Mouse (Mus musculus) liver, postnatal 0 days (tissue): ENCODE results near the gene Nop10. TPM values are rescaled to one million over a fixed set of nuclear protein-coding genes. Genes with fewer than 3 reads are reported as not detected.
A peak's percentile ranks its signal among the peaks of the same experiment; 100 is the strongest.

Experiments used
- ATAC-seq: fragments of 200-750 bp; cut with Nextera tagmentation; 2 replicates; pipeline ENCODE4 v1.8.0; 2017; ENCODE audit warnings: mild to moderate bottlenecking, moderate library complexity
- DNase-seq: peaks from one replicate; pipeline ENCODE4 v3.0.0-alpha.2; 2016
- H3K27ac ChIP-seq: fragments of 300-500 bp; sonication (generic); 2 replicates; pipeline ENCODE4 v1.5.1; 2014; ENCODE audit warnings: antibody characterized with exemption, moderate library complexity, mild to moderate bottlenecking, low read depth
- H3K27me3 ChIP-seq: fragments of 300-500 bp; sonication (generic); 2 replicates; pipeline ENCODE4 v1.6.1; 2014; ENCODE audit warnings: low read length, control low read depth, mixed read lengths; ENCODE audit not compliant: insufficient read depth
- H3K36me3 ChIP-seq: fragments of 300-500 bp; sonication (generic); replicated peaks from 2 replicates; pipeline ENCODE4 v1.6.1; 2014; ENCODE audit warnings: mild to moderate bottlenecking, control low read depth, low read length, moderate library complexity, mixed read lengths; ENCODE audit not compliant: insufficient read depth
- H3K4me1 ChIP-seq: fragments of 300-500 bp; sonication (generic); 2 replicates; pipeline ENCODE4 v1.6.1; 2014; ENCODE audit warnings: antibody characterized with exemption, mild to moderate bottlenecking, control low read depth; ENCODE audit not compliant: insufficient read depth
- H3K4me2 ChIP-seq: fragments of 300-500 bp; sonication (generic); 2 replicates; pipeline ENCODE4 v1.6.1; 2014; ENCODE audit warnings: low read depth, mild to moderate bottlenecking, low read length, moderate library complexity, mixed read lengths
- H3K4me3 ChIP-seq: fragments of 300-500 bp; sonication (generic); 2 replicates; pipeline ENCODE4 v1.5.1; 2014; ENCODE audit warnings: low read depth, low read length
- H3K9ac ChIP-seq: fragments of 300-500 bp; sonication (generic); replicated peaks from 2 replicates; pipeline ENCODE4 v1.6.1; 2014; ENCODE audit warnings: mild to moderate bottlenecking, moderate library complexity
- H3K9me3 ChIP-seq: fragments of 300-500 bp; sonication (generic); 2 replicates; pipeline ENCODE4 v1.6.1; 2016; ENCODE audit warnings: mild to moderate bottlenecking, control low read depth, low read length, mixed read lengths
- CTCF ChIP-seq: sonication (generic); IDR thresholded peaks from 2 replicates; pipeline ENCODE4 v1.5.1; 2016; ENCODE audit warnings: antibody characterized with exemption, low read depth
- EP300 ChIP-seq: IDR thresholded peaks from 2 replicates; pipeline ENCODE4 v1.6.1; 2016; ENCODE audit warnings: antibody characterized with exemption, low read depth, mild to moderate bottlenecking
- WGBS: fragments of 180-500 bp; shearing (Covaris S2); extraction: QIAGEN DNeasy Blood & Tissue Kit; methylation state at CpG from one replicate; pipeline ENCODE4 v1.1.7; 2014; ENCODE audit not compliant: insufficient replicate concordance; 5-methylcytosine and 5-hydroxymethylcytosine counted together
- polyA plus RNA-seq: library from polyadenylated mRNA; unstranded; fragments of >200 nt; fragmentation: Nextera tagmentation; extraction: Ambion mirVana; gene quantifications from 2 replicates; pipeline ENCODE4 v1.2.1, GENCODE M21; 2015

Nop10 gene
- polyA plus RNA-seq, 1 experiment from 2014 or later, result 129 TPM

- 78% methylated on average over 5 of the region's 5 CpGs for WGBS
- H3K9me3 ChIP-seq, result no peaks in the 10 kb centered on the region
- DNase-seq, result no peak
- TF ChIP-seq EP300 (no peak), CTCF (no peak)
- no peak overlapping the region for H3K27ac ChIP-seq
- no peaks in the 10 kb centered on the region for H3K36me3 ChIP-seq
- no peak for ATAC-seq
- H3K4me2 ChIP-seq, result no peak overlapping the region
- H3K4me1 ChIP-seq, result peaks cover 5% of the 10 kb centered on the region
- no peak overlapping the region for H3K4me3 ChIP-seq
- no peak overlapping the region for H3K9ac ChIP-seq
- peaks cover 3% of the 10 kb centered on the region; the same call in 1 of the 2 replicates for H3K27me3 ChIP-seq
Measured at GRCm38 (mm10) chr2:112245307-112245706, 16.4 kb upstream of the Nop10 start.

GRCm38 (mm10) chr2:112246193-112246592 lies 15.5 kb upstream of the Nop10 start:
- TF ChIP-seq CTCF, result no peak
- TF ChIP-seq EP300, result no peak
- DNase-seq, result no peak
- no peak for ATAC-seq
- Histone ChIP-seq H3K9me3 (no peaks in the 10 kb centered on the region), H3K4me2 (no peak overlapping the region), H3K27ac (no peak overlapping the region), H3K27me3 (no peaks in the 10 kb centered on the region), H3K4me1 (no peaks in the 10 kb centered on the region), H3K4me3 (no peak overlapping the region), H3K36me3 (no peaks in the 10 kb centered on the region), H3K9ac (no peak overlapping the region)
- WGBS, result 81% methylated on average over 6 of the region's 6 CpGs

- H3K4me3 ChIP-seq, result no peak overlapping the region
- H3K9me3 ChIP-seq, result no peaks in the 10 kb centered on the region
- no peak for TF ChIP-seq CTCF
- no peak for TF ChIP-seq EP300
- DNase-seq (no peak), ATAC-seq (no peak)
- no peaks in the 10 kb centered on the region for H3K4me1 ChIP-seq
- H3K27ac ChIP-seq, result no peak overlapping the region
- no peaks in the 10 kb centered on the region for H3K27me3 ChIP-seq
- no peak overlapping the region for H3K4me2 ChIP-seq
- 48% methylated on average over 10 of the region's 10 CpGs for WGBS
- no peak overlapping the region for H3K9ac ChIP-seq
- H3K36me3 ChIP-seq, result no peaks in the 10 kb centered on the region
Measured at GRCm38 (mm10) chr2:112247323-112247722, 14.4 kb upstream of the Nop10 start.

- no peak for DNase-seq
- Histone ChIP-seq H3K27me3 (no peaks in the 10 kb centered on the region), H3K9me3 (no peaks in the 10 kb centered on the region), H3K27ac (no peak overlapping the region), H3K36me3 (no peaks in the 10 kb centered on the region), H3K4me3 (no peak overlapping the region), H3K4me1 (no peaks in the 10 kb centered on the region), H3K9ac (no peak overlapping the region), H3K4me2 (no peak overlapping the region)
- TF ChIP-seq CTCF (no peak), EP300 (no peak)
- 73% methylated on average over 10 of the region's 10 CpGs for WGBS
- no peak for ATAC-seq
Measured at GRCm38 (mm10) chr2:112249780-112250453, 11.8 kb upstream of the Nop10 start.

GRCm38 (mm10) chr2:112254675-112255515 lies 6.8 kb upstream of the Nop10 start:
- 63% methylated on average over 7 of the region's 7 CpGs for WGBS
- Histone ChIP-seq H3K4me1 (no peaks in the 10 kb centered on the region), H3K36me3 (no peaks in the 10 kb centered on the region), H3K9me3 (no peaks in the 10 kb centered on the region), H3K27ac (no peak overlapping the region), H3K4me3 (no peak overlapping the region), H3K9ac (no peak overlapping the region), H3K27me3 (no peaks in the 10 kb centered on the region), H3K4me2 (no peak overlapping the region)
- ATAC-seq (no peak), DNase-seq (no peak)
- no peak for TF ChIP-seq CTCF
- TF ChIP-seq EP300, result no peak

GRCm38 (mm10) chr2:112259241-112259962 lies 2.3 kb upstream of the Nop10 start, which contains the start of gene Nutm1:
TSS of gene Nutm1 (minus strand) at chr2:112259291.
- H3K4me2 ChIP-seq, result no peak within 1 kb of the TSS

More at GRCm38 (mm10) chr2:112259241-112259962, 2.3 kb upstream of the Nop10 start, which contains the start of gene Nutm1:
- Histone ChIP-seq H3K9me3 (no peaks in the 10 kb centered on the region), H3K27me3 (no peaks in the 10 kb centered on the region), H3K4me1 (peaks cover 9% of the 10 kb centered on the region), H3K36me3 (no peaks in the 10 kb centered on the region), H3K4me3 (no peak within 1 kb of the TSS), H3K27ac (no peak within 1 kb of the TSS), H3K9ac (no peak within 1 kb of the TSS)
- 66% methylated on average over 10 of the region's 10 CpGs for WGBS
- DNase-seq (no peak), ATAC-seq (no peak)
- TF ChIP-seq EP300 (no peak), CTCF (peak; percentile 33; the same call in 1 of the 2 replicates)
